Mouse (Mus musculus): ENCODE measurements at regions not wholly inside any gene's neighbourhood (a gene's known extent, or its start where the extent isn't known, plus 50 kb on each side); places are given as distances from the start of the nearest gene placed in this dataset.

GRCm38 (mm10) chr2:166251421-166251820, 96.0 kb upstream of the Sulf2 start:
- no peak for TF ChIP-seq CHD2 (IDR thresholded peaks at IDR 0.05; ENCODE audit: low read depth, low read length)
- TF ChIP-seq ZC3H11A (IDR thresholded peaks at IDR 0.05; ENCODE audit: borderline replicate concordance, low read depth, low read length) = no peak
- TF ChIP-seq HCFC1 (IDR thresholded peaks at IDR 0.05; ENCODE audit: borderline replicate concordance, insufficient read depth, low read length) = no peak
- TF ChIP-seq ZNF384 (IDR thresholded peaks at IDR 0.05; ENCODE audit: low read depth, low read length) = no peak
- TF ChIP-seq MAFK (IDR thresholded peaks at IDR 0.05; ENCODE audit: insufficient read depth, low read depth, low read length) = no peak
